In genomic region chr5:122163194-122163593, GRCm38 (mm10) we compare ENCODE assay signal across 9 mouse cellular contexts. TPM values are rescaled to one million over a fixed set of nuclear protein-coding genes. Genes with fewer than 3 reads are reported as not detected.
DNase-seq lines count a peak whose midpoint lies in the region; ATAC-seq and TF ChIP-seq lines count a peak whose summit lies in the region.
"Had no signal": no experiment of that assay in that cellular context is flagged by ENCODE, and none has a peak within 500 bp of the region (broad histone marks: within the 10 kb centered on the region; RNA-seq: fewer than 3 reads in every experiment).

No protein-coding gene starts in this region.

- H3K27ac ChIP-seq in hindbrain, embryonic 14.5 days, result no peak overlapping the region
- no peak overlapping the region for H3K27ac ChIP-seq in hindbrain, embryonic 16.5 days (ENCODE audit: low read depth, low read length)
- H3K27ac ChIP-seq in thymus, adult 2 months (ENCODE audit: control insufficient read depth, insufficient read depth, low read length), result peak overlapping the region; percentile 64; the same call in 1 of the 2 replicates
- H3K27ac ChIP-seq in kidney, postnatal 0 days, result 0 out of 2 replicates have a peak overlapping the region, but pooled peaks have one; percentile 10
- peak overlapping the region; percentile 12; the same call in 1 of the 2 replicates for H3K27ac ChIP-seq in small intestine, adult 2 months (ENCODE audit: insufficient read depth, low read depth, low read length)

- H3K4me3 ChIP-seq in hindbrain, embryonic 14.5 days (replicated peaks; ENCODE audit: low read length), result no peak overlapping the region
- H3K4me3 ChIP-seq in hindbrain, embryonic 16.5 days (ENCODE audit: low read length), result no peak overlapping the region
- H3K4me3 ChIP-seq in thymus, adult 2 months (ENCODE audit: control insufficient read depth, insufficient read depth, low read length), result no peak overlapping the region
- no peak overlapping the region for H3K4me3 ChIP-seq in kidney, postnatal 0 days (replicated peaks; ENCODE audit: low read depth, low read length)
- no peak overlapping the region for H3K4me3 ChIP-seq in small intestine, adult 2 months (ENCODE audit: low read depth, low read length)

- 0 out of 2 replicates have a peak overlapping the region, but pooled peaks have one; percentile 39 for H3K9ac ChIP-seq in hindbrain, embryonic 14.5 days
- no peak overlapping the region for H3K9ac ChIP-seq in hindbrain, embryonic 16.5 days (ENCODE audit: low read depth, low read length)
- H3K9ac ChIP-seq in kidney, postnatal 0 days (ENCODE audit: low read depth, low read length), result no peak overlapping the region

- H3K4me1 ChIP-seq in hindbrain, embryonic 14.5 days (replicated peaks; ENCODE audit: control insufficient read depth, insufficient read depth, low read length), result peaks cover 83% of the 10 kb centered on the region
- peaks cover 80% of the 10 kb centered on the region for H3K4me1 ChIP-seq in hindbrain, embryonic 16.5 days (ENCODE audit: control insufficient read depth, insufficient read depth, low read depth, low read length)
- peaks cover 45% of the 10 kb centered on the region for H3K4me1 ChIP-seq in thymus, adult 2 months (replicated peaks; ENCODE audit: control insufficient read depth, insufficient read depth, low read length)
- peaks cover 45% of the 10 kb centered on the region for H3K4me1 ChIP-seq in kidney, postnatal 0 days (replicated peaks; ENCODE audit: insufficient read depth, low read length)
- peaks cover 19% of the 10 kb centered on the region for H3K4me1 ChIP-seq in small intestine, adult 2 months (ENCODE audit: control insufficient read depth, insufficient read depth, insufficient read length, low read length)

- H3K36me3 ChIP-seq in hindbrain, embryonic 14.5 days (replicated peaks; ENCODE audit: control insufficient read depth, insufficient read depth), result peaks cover 41% of the 10 kb centered on the region
- peaks cover 2% of the 10 kb centered on the region; the same call in 1 of the 2 replicates for H3K36me3 ChIP-seq in hindbrain, embryonic 16.5 days (ENCODE audit: control insufficient read depth, insufficient read depth, low read length)
- peaks cover 37% of the 10 kb centered on the region for H3K36me3 ChIP-seq in thymus, adult 2 months (ENCODE audit: control insufficient read depth, insufficient read depth, low read length)
- H3K36me3 ChIP-seq in kidney, postnatal 0 days (ENCODE audit: insufficient read depth, low read length), result 0 out of 2 replicates have a peak, but pooled peaks cover 4% of the 10 kb centered on the region
- peaks cover 37% of the 10 kb centered on the region for H3K36me3 ChIP-seq in small intestine, adult 2 months (ENCODE audit: control insufficient read depth, insufficient read depth, low read length)

- no peaks in the 10 kb centered on the region for H3K27me3 ChIP-seq in hindbrain, embryonic 14.5 days (ENCODE audit: control insufficient read depth, insufficient read depth, low read length)
- no peaks in the 10 kb centered on the region for H3K27me3 ChIP-seq in hindbrain, embryonic 16.5 days (replicated peaks; ENCODE audit: control insufficient read depth, insufficient read depth, low read length)
- no peaks in the 10 kb centered on the region for H3K27me3 ChIP-seq in thymus, adult 2 months (ENCODE audit: control insufficient read depth, insufficient read depth, low read length)
- H3K27me3 ChIP-seq in kidney, postnatal 0 days (ENCODE audit: insufficient read depth, low read length), result no peaks in the 10 kb centered on the region
- no peaks in the 10 kb centered on the region for H3K27me3 ChIP-seq in small intestine, adult 2 months (ENCODE audit: control insufficient read depth, insufficient read depth, low read length)

- no peak for TF ChIP-seq CTCF in thymus, adult 2 months (IDR thresholded peaks at IDR 0.05; ENCODE audit: borderline replicate concordance, control insufficient read depth, extremely low read depth, insufficient read depth, low read length, poor library complexity)
- TF ChIP-seq CTCF in kidney, postnatal 0 days (IDR thresholded peaks at IDR 0.05; ENCODE audit: low read depth), result no peak
- no peak for TF ChIP-seq CTCF in small intestine, adult 2 months (IDR thresholded peaks at IDR 0.05; ENCODE audit: extremely low read depth, insufficient read length, insufficient replicate concordance, low read depth, low read length)

- no peak for ATAC-seq in hindbrain, embryonic 14.5 days (ENCODE audit: low FRiP score)
- ATAC-seq in hindbrain, embryonic 16.5 days, result no peak
- ATAC-seq in kidney, postnatal 0 days (replicated peaks; ENCODE audit: low FRiP score, low read depth), result no peak
- ATAC-seq: lung, postnatal 0 days had no signal

- WGBS in hindbrain, embryonic 14.5 days, result 67% methylated on average over 6 of the region's 6 CpGs
- WGBS in hindbrain, embryonic 16.5 days, result 52% methylated on average over 6 of the region's 6 CpGs
- 16% methylated on average over 6 of the region's 6 CpGs for WGBS in thymus, adult 2 months
- WGBS in kidney, postnatal 0 days, result 14% methylated on average over 6 of the region's 6 CpGs
- WGBS in small intestine, adult 2 months, result 18% methylated on average over 6 of the region's 6 CpGs

- no peak for DNase-seq in hindbrain, embryonic 14.5 days (ENCODE audit: low spot score)
- DNase-seq in thymus, adult 2 months, result no peak
- no peak for DNase-seq in thymus, postnatal 36 days
- no peak for DNase-seq in kidney, postnatal 0 days (ENCODE audit: low spot score)
- no peak for DNase-seq in gastrocnemius, postnatal 4 days (ENCODE audit: low spot score in 2 of 2)
- DNase-seq in left cerebral cortex, adult 8-10 months (ENCODE audit: low spot score in 2 of 2), result no peak

- no peak overlapping the region for H3K4me2 ChIP-seq in hindbrain, embryonic 14.5 days (replicated peaks)
- no peak overlapping the region for H3K4me2 ChIP-seq in hindbrain, embryonic 16.5 days (ENCODE audit: low read length)
- peak overlapping the region; percentile 25; the same call in 1 of the 2 replicates for H3K4me2 ChIP-seq in kidney, postnatal 0 days (ENCODE audit: low read length)

- no peaks in the 10 kb centered on the region for H3K9me3 ChIP-seq in hindbrain, embryonic 14.5 days (ENCODE audit: control insufficient read depth, low read length)
- no peaks in the 10 kb centered on the region for H3K9me3 ChIP-seq in hindbrain, embryonic 16.5 days (ENCODE audit: control insufficient read depth, low read length)
- no peaks in the 10 kb centered on the region for H3K9me3 ChIP-seq in kidney, postnatal 0 days (replicated peaks; ENCODE audit: low read length)

- no peak for TF ChIP-seq POLR2A in thymus, adult 2 months (IDR thresholded peaks at IDR 0.05; ENCODE audit: control insufficient read depth, extremely low read depth, insufficient read depth, low read length, poor library complexity)
- no peak for TF ChIP-seq POLR2A in small intestine, adult 2 months (IDR thresholded peaks at IDR 0.05; ENCODE audit: low read depth, low read length)

RNA-seq across cellular contexts. Expression of gene Ppp1cc, which starts 5.1 kb away (rescaled TPM):
- 200 and 229 TPM in 2 replicates for polyA plus RNA-seq in hindbrain, embryonic 14.5 days (2014; fragmentation: Nextera tagmentation; extraction: Ambion mirVana)
- polyA plus RNA-seq in hindbrain, embryonic 16.5 days (2015; fragmentation: Nextera tagmentation; extraction: Ambion mirVana), result 182 and 185 TPM in 2 replicates
- polyA plus RNA-seq in thymus, adult 2 months (2012; rRNA removed), result 194 and 220 TPM in 2 replicates
- 203 and 220 TPM in 2 replicates for polyA plus RNA-seq in kidney, postnatal 0 days (2015; fragmentation: Nextera tagmentation; extraction: Ambion mirVana)
- 31.4 and 58.9 TPM in 2 replicates for polyA plus RNA-seq in small intestine, adult 2 months (2012; rRNA removed)
- total RNA-seq in gastrocnemius, postnatal 4 days (2021), result 100 to 1,000 TPM; 134 to 152 TPM
- 100 to 1,000 TPM; 197 to 231 (median 211) TPM for total RNA-seq in left cerebral cortex, adult 8-10 months (2022)

RNA-seq across cellular contexts. Expression of gene Ccdc63, which starts 22.6 kb away (rescaled TPM):
- 0.23 TPM in 1 of 2 replicates, not detected in the other for polyA plus RNA-seq in hindbrain, embryonic 14.5 days (2014; fragmentation: Nextera tagmentation; extraction: Ambion mirVana)
- polyA plus RNA-seq in hindbrain, embryonic 16.5 days (2015; fragmentation: Nextera tagmentation; extraction: Ambion mirVana), result 0.19 and 0.20 TPM in 2 replicates
- 0.23 and 0.42 TPM in 2 replicates for polyA plus RNA-seq in thymus, adult 2 months (2012; rRNA removed)
- not detected in 2 replicates for polyA plus RNA-seq in kidney, postnatal 0 days (2015; fragmentation: Nextera tagmentation; extraction: Ambion mirVana)
- 0.10 TPM in 1 of 2 replicates, not detected in the other for polyA plus RNA-seq in small intestine, adult 2 months (2012; rRNA removed)
- under 1 TPM; 0.44 to 0.80 TPM for total RNA-seq in gastrocnemius, postnatal 4 days (2021)
- total RNA-seq in left cerebral cortex, adult 8-10 months (2022), result 1 to 10 TPM in 1 of 4 experiments, under 1 TPM in 3; 0.53 to 1.4 (median 0.68) TPM

RNA-seq across cellular contexts. Expression of gene Hvcn1, which starts 43.4 kb away (rescaled TPM):
- polyA plus RNA-seq in hindbrain, embryonic 14.5 days (2014; fragmentation: Nextera tagmentation; extraction: Ambion mirVana), result 1.2 and 1.5 TPM in 2 replicates
- 1.1 and 1.5 TPM in 2 replicates for polyA plus RNA-seq in hindbrain, embryonic 16.5 days (2015; fragmentation: Nextera tagmentation; extraction: Ambion mirVana)
- 43.9 and 49.9 TPM in 2 replicates for polyA plus RNA-seq in thymus, adult 2 months (2012; rRNA removed)
- polyA plus RNA-seq in kidney, postnatal 0 days (2015; fragmentation: Nextera tagmentation; extraction: Ambion mirVana), result 12.2 and 13.5 TPM in 2 replicates
- polyA plus RNA-seq in small intestine, adult 2 months (2012; rRNA removed), result 8.1 and 18.6 TPM in 2 replicates
- 1 to 10 TPM; 7.9 to 9.5 TPM for total RNA-seq in gastrocnemius, postnatal 4 days (2021)
- total RNA-seq in left cerebral cortex, adult 8-10 months (2022), result 10 to 100 TPM in 1 of 4 experiments, 1 to 10 TPM in 3; 4.2 to 11.2 (median 6.9) TPM

Comparison
In these comparisons a context has a peak if more than half of its experiments do, and no peak if none do; other contexts are left out.
1. H3K27ac ChIP-seq: peak in thymus, adult 2 months (single experiment), kidney, postnatal 0 days (single experiment) and small intestine, adult 2 months (single experiment); none in hindbrain, embryonic 14.5 days (single experiment) and hindbrain, embryonic 16.5 days (single experiment).